Comparison of ENCODE assay signal across 8 mouse cellular contexts in genomic region chr2:35464089-35464534, GRCm38 (mm10). TPM values are rescaled to one million over a fixed set of nuclear protein-coding genes. Genes with fewer than 3 reads are reported as not detected.
DNase-seq lines count a peak whose midpoint lies in the region; ATAC-seq and TF ChIP-seq lines count a peak whose summit lies in the region.

No protein-coding gene starts in this region.

- peak overlapping the region; percentile 88; the same call in 1 of the 2 replicates for H3K4me2 ChIP-seq in heart, postnatal 0 days (ENCODE audit: low read depth, low read length)
- H3K4me2 ChIP-seq in stomach, embryonic 14.5 days (replicated peaks; ENCODE audit: low read depth, low read length), result no peak overlapping the region
- no peak overlapping the region for H3K4me2 ChIP-seq in stomach, postnatal 0 days (replicated peaks; ENCODE audit: low read depth)
- H3K4me2 ChIP-seq in stomach, embryonic 15.5 days, result peak overlapping the region; percentile 90; the same call in 1 of the 2 replicates

- intact Hi-C loops in heart, adult 2 months (cut with DNase I), result no loop called here

- H3K27me3 ChIP-seq in heart, postnatal 0 days (ENCODE audit: control insufficient read depth, insufficient read depth, low read length), result no peaks in the 10 kb centered on the region
- no peaks in the 10 kb centered on the region for H3K27me3 ChIP-seq in heart, adult 2 months (ENCODE audit: control insufficient read depth, insufficient read depth, low read length)
- H3K27me3 ChIP-seq in stomach, embryonic 14.5 days (ENCODE audit: control insufficient read depth, insufficient read depth, low read length), result no peaks in the 10 kb centered on the region
- no peaks in the 10 kb centered on the region for H3K27me3 ChIP-seq in stomach, postnatal 0 days (ENCODE audit: control insufficient read depth, insufficient read depth, low read length)
- no peaks in the 10 kb centered on the region for H3K27me3 ChIP-seq in stomach, embryonic 15.5 days (replicated peaks)

- WGBS in heart, postnatal 0 days, result 53% methylated on average over 7 of the region's 7 CpGs
- WGBS in heart, adult 2 months, result 78% methylated on average over 7 of the region's 7 CpGs
- WGBS in stomach, embryonic 14.5 days, result 55% methylated on average over 7 of the region's 7 CpGs
- 67% methylated on average over 7 of the region's 7 CpGs for WGBS in stomach, postnatal 0 days
- WGBS in stomach, embryonic 15.5 days, result 63% methylated on average over 7 of the region's 7 CpGs

- no peak for DNase-seq in heart, postnatal 0 days (ENCODE audit: low spot score)
- no peak for DNase-seq in heart, adult 2 months
- no peak for DNase-seq in stomach, postnatal 0 days (ENCODE audit: low spot score)
- DNase-seq in induced T-regulatory cell, adult 2 months (ENCODE audit: low read depth), result peak; percentile 75
- no peak for DNase-seq in right cerebral cortex, adult 2 months (ENCODE audit: low spot score in 2 of 2)
- DNase-seq in cerebellum, postnatal 4 days (ENCODE audit: low spot score in 2 of 2), result no peak

- ATAC-seq in heart, postnatal 0 days (ENCODE audit: insufficient read depth, low read depth), result no peak
- no peak for ATAC-seq in stomach, embryonic 14.5 days (ENCODE audit: insufficient number of reproducible peaks, insufficient read depth, low FRiP score, low read depth)
- no peak for ATAC-seq in stomach, postnatal 0 days (ENCODE audit: low FRiP score, low TSS enrichment)
- no peak for ATAC-seq in stomach, embryonic 15.5 days (ENCODE audit: insufficient read depth, low FRiP score, low read depth)

- no peaks in the 10 kb centered on the region for H3K79me2 ChIP-seq in heart, adult 2 months (replicated peaks; ENCODE audit: control insufficient read depth, insufficient read depth, low read length)

- H3K36me3 ChIP-seq in heart, postnatal 0 days (replicated peaks; ENCODE audit: control insufficient read depth, insufficient read depth, low read length), result no peaks in the 10 kb centered on the region
- no peaks in the 10 kb centered on the region for H3K36me3 ChIP-seq in heart, adult 2 months (ENCODE audit: control insufficient read depth, insufficient read depth, low read length)
- H3K36me3 ChIP-seq in stomach, embryonic 14.5 days (ENCODE audit: control insufficient read depth, insufficient read depth, low read length), result no peaks in the 10 kb centered on the region
- no peaks in the 10 kb centered on the region for H3K36me3 ChIP-seq in stomach, postnatal 0 days (ENCODE audit: control insufficient read depth, insufficient read depth, low read length)
- H3K36me3 ChIP-seq in stomach, embryonic 15.5 days, result no peaks in the 10 kb centered on the region

- H3K4me3 ChIP-seq in heart, postnatal 0 days (ENCODE audit: low read depth, low read length), result no peak overlapping the region
- no peak overlapping the region for H3K4me3 ChIP-seq in heart, adult 2 months
- no peak overlapping the region for H3K4me3 ChIP-seq in stomach, embryonic 14.5 days (ENCODE audit: low read depth, low read length)
- H3K4me3 ChIP-seq in stomach, postnatal 0 days (ENCODE audit: low read depth, low read length), result no peak overlapping the region
- H3K4me3 ChIP-seq in stomach, embryonic 15.5 days (replicated peaks), result no peak overlapping the region

- peak overlapping the region; percentile 50; the same call in 1 of the 2 replicates for H3K27ac ChIP-seq in heart, postnatal 0 days (ENCODE audit: low read depth)
- H3K27ac ChIP-seq in heart, adult 2 months, result no peak overlapping the region; the same call in 1 of the 2 replicates
- H3K27ac ChIP-seq in stomach, embryonic 14.5 days (ENCODE audit: low read length), result peak overlapping the region; percentile 1; the same call in 1 of the 2 replicates
- H3K27ac ChIP-seq in stomach, postnatal 0 days (replicated peaks), result no peak overlapping the region
- peak overlapping the region; percentile 63 for H3K27ac ChIP-seq in stomach, embryonic 15.5 days

- no peak for TF ChIP-seq EP300 in heart, postnatal 0 days (IDR thresholded peaks at IDR 0.05; ENCODE audit: low read depth)
- no peak for TF ChIP-seq EP300 in heart, adult 2 months (IDR thresholded peaks at IDR 0.05; ENCODE audit: insufficient read depth, low read depth, low read length)
- no peak for TF ChIP-seq EP300 in stomach, postnatal 0 days (optimal IDR thresholded peaks at IDR 0.05)

- H3K9me3 ChIP-seq in heart, postnatal 0 days (replicated peaks; ENCODE audit: control insufficient read depth, low read length), result no peaks in the 10 kb centered on the region
- no peaks in the 10 kb centered on the region for H3K9me3 ChIP-seq in stomach, embryonic 14.5 days (ENCODE audit: control insufficient read depth, low read depth, low read length)
- no peaks in the 10 kb centered on the region for H3K9me3 ChIP-seq in stomach, postnatal 0 days (ENCODE audit: control insufficient read depth, low read length)
- H3K9me3 ChIP-seq in stomach, embryonic 15.5 days, result no peaks in the 10 kb centered on the region

- H3K9ac ChIP-seq in heart, postnatal 0 days (replicated peaks; ENCODE audit: low read depth, low read length), result no peak overlapping the region
- no peak overlapping the region for H3K9ac ChIP-seq in heart, adult 2 months (ENCODE audit: low read depth, low read length)
- H3K9ac ChIP-seq in stomach, embryonic 14.5 days (replicated peaks; ENCODE audit: low read depth, low read length), result no peak overlapping the region
- H3K9ac ChIP-seq in stomach, postnatal 0 days (ENCODE audit: low read length), result no peak overlapping the region
- no peak overlapping the region for H3K9ac ChIP-seq in stomach, embryonic 15.5 days

- H3K4me1 ChIP-seq in heart, postnatal 0 days (ENCODE audit: control insufficient read depth, insufficient read depth), result peaks cover 15% of the 10 kb centered on the region; the same call in 1 of the 2 replicates
- H3K4me1 ChIP-seq in heart, adult 2 months (ENCODE audit: control insufficient read depth, insufficient read depth, low read length), result peaks cover 4% of the 10 kb centered on the region; the same call in 1 of the 2 replicates
- peaks cover 8% of the 10 kb centered on the region for H3K4me1 ChIP-seq in stomach, embryonic 14.5 days (ENCODE audit: control insufficient read depth, insufficient read depth, low read length)
- 0 out of 2 replicates have a peak, but pooled peaks cover 4% of the 10 kb centered on the region for H3K4me1 ChIP-seq in stomach, postnatal 0 days (replicated peaks; ENCODE audit: control insufficient read depth, insufficient read depth)
- H3K4me1 ChIP-seq in stomach, embryonic 15.5 days, result peaks cover 4% of the 10 kb centered on the region; the same call in 1 of the 2 replicates

- TF ChIP-seq POLR2A in heart, adult 2 months (IDR thresholded peaks at IDR 0.05; ENCODE audit: insufficient read depth, low read depth, low read length), result no peak

- TF ChIP-seq CTCF in heart, postnatal 0 days (IDR thresholded peaks at IDR 0.05; ENCODE audit: low read depth), result no peak
- TF ChIP-seq CTCF in heart, adult 2 months (IDR thresholded peaks at IDR 0.05), result no peak
- TF ChIP-seq CTCF in stomach, postnatal 0 days (IDR thresholded peaks at IDR 0.05; ENCODE audit: low read depth), result no peak

RNA-seq across cellular contexts. Expression of gene Ggta1, which starts 1.1 kb away (rescaled TPM):
- 14.8 and 37.1 TPM in 2 replicates for total RNA-seq in heart, postnatal 0 days (2014; rRNA removed; ENCODE audit: low replicate concordance)
- 16.0 and 16.4 TPM in 2 replicates for polyA plus RNA-seq in heart, postnatal 0 days (2015; fragmentation: Nextera tagmentation; extraction: Ambion mirVana)
- total RNA-seq in heart, adult 2 months (2021), result 10 to 100 TPM; 15.4 to 15.5 TPM
- polyA plus RNA-seq in heart, adult 2 months (2012; rRNA removed), result 8.6 and 16.0 TPM in 2 replicates
- 23.5 and 27.1 TPM in 2 replicates for polyA plus RNA-seq in stomach, embryonic 14.5 days (2014; fragmentation: Nextera tagmentation; extraction: Ambion mirVana)
- 10.7 and 11.5 TPM in 2 replicates for polyA plus RNA-seq in stomach, postnatal 0 days (2015; fragmentation: Nextera tagmentation; extraction: Ambion mirVana)
- polyA plus RNA-seq in stomach, embryonic 15.5 days (2015; fragmentation: Nextera tagmentation; extraction: Ambion mirVana), result 26.7 and 28.6 TPM in 2 replicates

Comparison
In these comparisons a context has a peak if more than half of its experiments do, and no peak if none do; other contexts are left out.
1. H3K27ac ChIP-seq: peak in heart, postnatal 0 days (single experiment), stomach, embryonic 14.5 days (single experiment) and stomach, embryonic 15.5 days (single experiment); none in heart, adult 2 months (single experiment) and stomach, postnatal 0 days (single experiment).
2. H3K4me2 ChIP-seq: peak in heart, postnatal 0 days (single experiment) and stomach, embryonic 15.5 days (single experiment); none in stomach, embryonic 14.5 days (single experiment) and stomach, postnatal 0 days (single experiment).